Mouse (Mus musculus) activated CD4-positive, CD25-positive, alpha-beta regulatory T cell (primary cell): ENCODE data around the gene Olfr9. TPM values are rescaled to one million over a fixed set of nuclear protein-coding genes. Genes with fewer than 3 reads are reported as not detected.

Experiments
- polyA plus RNA-seq, 2 experiments: library from polyadenylated mRNA; unstranded; fragments of 100-300 nt; shearing (Covaris generic); gene quantifications; one replicate each; pipeline ENCODE4 v1.2.1; 2017

Gene Olfr9
- polyA plus RNA-seq: not detected

DNA sequence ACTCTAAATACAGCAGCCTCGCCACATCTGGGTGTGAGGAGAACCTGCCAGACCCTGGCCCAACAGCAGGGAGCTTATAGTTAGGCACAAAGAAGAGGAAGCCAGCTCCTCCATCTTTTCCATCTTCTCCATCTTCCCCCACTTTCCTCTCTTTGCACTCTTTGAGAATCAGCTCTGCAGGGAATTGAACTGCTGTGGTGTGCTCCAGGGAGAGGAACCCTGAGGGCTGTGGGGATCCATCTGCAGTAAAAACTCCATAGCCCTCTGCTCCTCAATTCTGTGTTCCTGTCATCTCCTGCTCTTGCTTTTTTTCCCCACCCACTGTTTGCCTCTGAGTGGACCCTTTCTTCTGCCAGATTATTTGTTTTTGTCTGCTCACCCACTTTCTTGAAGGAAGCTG lies at the start of gene Olfr9:
Gene Olfr9, plus strand, starts transcription at position 301 of the 400 bp plus-strand sequence.

GRCm38 (mm10) chr10:128960590-128961584 lies 28.3 kb upstream of the Olfr9 start, which contains the start of gene Mettl7b:
Gene Mettl7b (minus strand): TSS chr10:128960988.

DNA sequence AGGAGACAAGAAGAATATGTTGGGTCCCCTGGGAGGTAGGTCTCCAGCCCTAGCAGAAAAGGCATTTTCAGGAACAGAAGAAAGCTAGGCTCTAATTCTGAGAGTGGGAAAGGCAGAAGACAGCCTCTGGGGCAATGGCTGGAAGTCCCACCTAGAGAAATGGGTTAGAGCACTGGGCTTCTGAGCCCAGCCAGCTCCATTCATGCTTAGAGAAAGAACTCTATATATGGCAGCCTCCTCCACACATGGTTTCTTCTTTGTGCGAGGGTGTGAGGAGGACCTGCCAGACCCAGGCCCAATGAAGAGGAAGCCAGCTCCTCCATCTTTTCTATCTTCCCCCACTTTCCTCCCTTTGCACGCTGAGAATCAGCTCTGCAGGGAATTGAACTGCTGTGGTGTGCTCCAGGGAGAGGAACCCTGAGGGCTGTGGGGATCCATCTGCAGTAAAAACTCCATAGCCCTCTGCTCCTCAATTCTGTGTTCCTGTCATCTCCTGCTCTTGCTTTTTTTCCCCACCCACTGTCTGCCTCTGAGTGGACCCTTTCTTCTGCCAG lies 21.1 kb downstream of the Olfr9 start, which contains the start of gene Olfr763:
Gene Olfr763, plus strand, starts transcription at position 504 of the 554 bp plus-strand sequence.

DNA sequence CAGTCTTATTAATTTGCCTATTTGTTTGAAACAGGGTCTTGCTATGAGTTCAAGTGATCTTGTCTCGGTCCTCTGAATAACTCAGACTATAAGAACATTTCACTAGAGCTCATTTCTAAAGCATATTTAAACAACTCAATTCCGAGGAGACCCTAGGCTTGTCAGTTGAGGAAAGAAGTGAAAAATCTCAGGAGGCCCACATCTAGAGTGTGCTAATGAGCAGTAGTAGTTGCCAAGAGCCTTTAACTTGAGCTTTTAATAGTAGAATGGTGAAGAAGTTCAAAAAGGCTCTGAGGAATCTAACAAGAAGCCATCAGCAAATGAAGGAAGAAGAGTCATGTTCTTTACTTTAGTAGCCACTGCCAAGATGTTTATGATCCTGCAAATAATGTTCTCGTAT lies 50.6 kb downstream of the Olfr9 start, which contains the start of gene Olfr764-ps1:
Gene Olfr764-ps1, minus strand, starts transcription at position 101 of the 400 bp plus-strand sequence.

Other genes starting within 250 kb of the Olfr9 start
- 100 to 1,000 TPM; 586 to 621 TPM for gene Dgka, start 244.6 kb upstream of the Olfr9 start, polyA plus RNA-seq
- gene Pym1, start 241.5 kb upstream of the Olfr9 start, polyA plus RNA-seq: 10 to 100 TPM; 40.9 to 52.5 TPM
- gene Mmp19, start 198.5 kb upstream of the Olfr9 start, polyA plus RNA-seq: under 1 TPM; 0.43 to 0.45 TPM
- 10 to 100 TPM; 67.6 to 90.9 TPM for gene Dnajc14, start 185.4 kb upstream of the Olfr9 start, polyA plus RNA-seq
- 1 to 10 TPM; 2.8 to 4.2 TPM for gene Tmem198b, start 185.1 kb upstream of the Olfr9 start, polyA plus RNA-seq
- 100 to 1,000 TPM; 141 to 143 TPM for gene Sarnp, start 172.1 kb upstream of the Olfr9 start, polyA plus RNA-seq
- 10 to 100 TPM; 55.1 to 69.2 TPM for gene Ormdl2, start 167.8 kb upstream of the Olfr9 start, polyA plus RNA-seq
- 1 to 10 TPM; 3.8 to 3.9 TPM for gene Gdf11, start 97.7 kb upstream of the Olfr9 start, polyA plus RNA-seq
- gene Cd63, start 88.4 kb upstream of the Olfr9 start, polyA plus RNA-seq: 1 to 10 TPM; 2.9 to 7.2 TPM
- gene Rdh5, start 66.5 kb upstream of the Olfr9 start, polyA plus RNA-seq: 10 to 100 TPM in 1 of 2 experiments, 1 to 10 TPM in 1; 9.4 to 10.6 TPM
- gene Bloc1s1, start 65.4 kb upstream of the Olfr9 start, polyA plus RNA-seq: 100 to 1,000 TPM; 211 to 212 TPM
- gene Itga7, start 55.6 kb upstream of the Olfr9 start, polyA plus RNA-seq: 10 to 100 TPM; 10.4 to 15.0 TPM
- gene Mettl7b, start 28.4 kb upstream of the Olfr9 start, polyA plus RNA-seq: under 1 TPM in 1 of 2 experiments, not detected in 1; 0.33 TPM
- gene Olfr763, start 21.4 kb downstream of the Olfr9 start, polyA plus RNA-seq: not detected
- gene Olfr764-ps1, start 50.5 kb downstream of the Olfr9 start, polyA plus RNA-seq: under 1 TPM in 1 of 2 experiments, not detected in 1; 0.16 TPM
- not detected for gene Olfr765, start 60.6 kb downstream of the Olfr9 start, polyA plus RNA-seq
- not detected for gene Olfr766-ps1, start 79.5 kb downstream of the Olfr9 start, polyA plus RNA-seq
- gene Olfr767, start 93.5 kb downstream of the Olfr9 start, polyA plus RNA-seq: under 1 TPM in 1 of 2 experiments, not detected in 1; 0.02 TPM
- not detected for gene Olfr768, start 109.9 kb downstream of the Olfr9 start, polyA plus RNA-seq
- under 1 TPM in 1 of 2 experiments, not detected in 1; 0.11 TPM for gene Olfr769, start 128.4 kb downstream of the Olfr9 start, polyA plus RNA-seq
- not detected for gene Olfr770, start 149.6 kb downstream of the Olfr9 start, polyA plus RNA-seq
- gene Olfr771, start 175.3 kb downstream of the Olfr9 start, polyA plus RNA-seq: not detected
- gene Olfr772, start 188.5 kb downstream of the Olfr9 start, polyA plus RNA-seq: not detected
- gene Olfr773, start 198.0 kb downstream of the Olfr9 start, polyA plus RNA-seq: under 1 TPM in 1 of 2 experiments, not detected in 1; 0.25 TPM
- gene Olfr774, start 246.8 kb downstream of the Olfr9 start, polyA plus RNA-seq: not detected